Mouse (Mus musculus) adrenal gland, postnatal 10 days (tissue): ENCODE data around the gene Ccdc93. TPM values are rescaled to one million over a fixed set of nuclear protein-coding genes. Genes with fewer than 3 reads are reported as not detected.

Source experiments
- DNase-seq: peaks from one replicate; pipeline ENCODE4 v3.0.0; 2021; ENCODE audit warnings: mixed read lengths
- total RNA-seq, 2 experiments: library from RNA; stranded (reverse); gene quantifications; 2 replicates each; pipeline ENCODE4 v1.2.3; 2021

The Ccdc93 gene
- total RNA-seq, 2 experiments from 2014 or later: 16.5 to 19.4 TPM

GRCm38 (mm10) chr1:121447216-121447615 is 16.4 kb downstream of the Ccdc93 start:
- no peak for DNase-seq

DNA sequence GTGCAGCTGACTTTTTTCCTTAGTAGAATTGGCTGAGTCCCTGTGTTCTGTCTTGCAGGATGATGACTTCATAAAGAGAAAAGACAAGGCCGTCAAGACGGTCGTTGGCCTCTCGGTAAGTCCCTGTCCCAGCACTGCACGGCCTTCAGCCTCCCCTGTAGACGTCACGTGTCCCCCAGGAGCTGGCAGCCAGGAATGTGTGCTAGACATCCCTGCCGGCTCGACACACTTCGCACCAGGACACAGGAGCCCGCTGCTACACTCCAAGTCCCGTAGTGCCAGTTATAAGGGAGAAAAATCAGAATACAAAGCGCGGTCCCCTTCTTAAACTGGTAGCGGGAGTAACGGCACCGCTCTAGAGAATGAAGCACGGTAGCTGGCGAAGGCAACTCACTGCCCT is 17.3 kb downstream of the Ccdc93 start:
- peak; percentile 56 for DNase-seq

DNA sequence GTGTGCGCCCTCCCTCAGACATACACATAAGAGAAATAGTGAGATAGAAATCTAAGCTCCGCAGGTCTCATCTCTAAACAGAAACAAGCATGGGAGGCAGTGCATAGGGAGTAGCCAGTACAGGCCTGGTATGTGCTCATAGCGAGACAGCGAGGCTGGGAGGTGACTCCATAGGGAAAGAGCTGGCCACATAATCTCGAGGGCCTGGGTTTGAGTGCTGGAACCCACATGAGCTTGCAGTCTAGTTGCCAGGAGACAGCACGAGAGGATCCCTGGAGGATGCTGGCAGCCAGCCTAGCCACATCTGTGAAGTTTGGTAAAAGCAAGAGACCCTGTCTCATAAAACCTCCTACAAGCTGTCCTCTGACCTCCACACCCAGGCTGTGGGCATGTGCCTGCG is 20.2 kb downstream of the Ccdc93 start:
- DNase-seq: no peak

DNA sequence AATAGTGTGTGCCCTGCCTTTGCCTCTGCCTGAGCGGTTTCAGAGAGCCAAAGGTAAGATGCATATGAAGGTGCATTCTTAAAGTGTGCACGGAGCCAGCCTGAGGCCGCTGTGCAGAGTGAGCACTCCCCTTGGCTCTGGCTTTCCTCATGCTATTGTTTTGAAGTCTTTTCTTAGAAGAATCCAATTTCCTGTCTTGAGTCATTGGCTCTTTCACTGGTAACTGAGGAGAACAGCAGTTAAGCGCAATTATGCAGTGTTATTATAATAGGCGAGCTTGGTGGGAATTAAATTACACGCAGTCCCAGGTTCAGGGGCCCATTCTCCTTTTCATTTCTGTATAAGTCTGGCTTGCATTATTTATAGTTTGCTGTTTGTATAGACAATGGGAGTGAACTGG is 21.6 kb downstream of the Ccdc93 start:
- DNase-seq: no peak

- no peak for DNase-seq
These were observed 22.2 kb downstream of the Ccdc93 start for GRCm38 (mm10) chr1:121453053-121453452.

GRCm38 (mm10) chr1:121454951-121455350 is 24.1 kb downstream of the Ccdc93 start:
- DNase-seq: peak; percentile 42

DNA sequence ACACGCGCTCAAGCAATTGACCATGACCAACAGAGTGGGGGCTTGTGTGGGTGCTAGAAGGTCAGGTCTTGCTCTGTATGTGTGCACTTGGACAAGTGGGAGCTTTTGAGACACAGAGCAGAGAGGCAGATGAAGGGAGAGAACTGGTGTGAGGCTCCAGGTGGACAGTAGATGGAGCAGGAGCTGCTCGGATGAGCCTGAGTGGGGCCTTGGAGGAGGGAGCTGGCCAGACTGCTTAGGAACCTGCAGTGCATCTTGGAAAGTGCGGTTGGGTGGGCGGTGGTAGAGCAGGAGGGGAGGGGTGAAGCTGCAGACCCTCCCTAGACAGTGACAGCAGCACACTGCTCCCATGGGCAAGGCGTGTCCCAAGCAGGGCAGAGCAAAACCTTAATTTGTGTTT is 29.2 kb downstream of the Ccdc93 start:
- DNase-seq: no peak

DNA sequence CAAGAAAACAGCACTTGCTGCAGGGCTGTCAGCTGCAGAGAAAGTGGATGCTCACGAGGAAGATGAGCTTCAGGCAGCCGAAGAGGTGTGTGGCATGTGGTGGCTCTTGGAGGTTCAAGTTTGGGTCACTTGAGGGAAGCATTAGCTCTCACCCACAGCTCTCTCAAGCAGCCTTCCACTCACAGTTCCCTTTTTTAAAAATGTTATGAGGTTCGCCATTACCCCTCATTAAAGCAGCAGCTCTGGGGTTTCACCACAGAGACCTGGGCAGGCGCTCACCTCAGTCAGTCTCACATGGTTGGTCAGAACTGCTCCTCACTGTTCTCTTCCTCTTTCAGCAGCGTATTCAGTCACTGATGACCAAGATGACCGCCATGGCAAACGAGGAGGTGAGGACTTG is 31.0 kb downstream of the Ccdc93 start:
- no peak for DNase-seq

DNA sequence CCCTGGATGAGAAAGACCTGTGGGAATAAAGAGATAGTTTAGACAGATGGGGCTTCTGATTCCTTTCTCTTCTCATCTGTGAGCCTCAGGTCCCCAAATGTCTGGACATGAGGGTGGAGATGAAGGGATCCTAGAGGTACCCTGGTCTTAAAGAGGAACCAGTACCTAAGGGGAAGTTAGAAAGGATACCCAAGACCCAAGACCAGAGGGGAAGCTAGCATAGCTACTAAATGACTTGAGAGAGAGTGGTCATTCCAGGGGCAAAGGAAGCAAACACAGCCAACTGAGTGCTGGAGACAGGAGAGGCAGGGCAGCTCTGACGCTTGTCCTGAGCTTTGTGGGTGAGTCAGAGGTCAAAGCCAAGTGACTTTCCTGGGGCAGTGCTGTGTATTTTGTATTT is 31.8 kb downstream of the Ccdc93 start:
- DNase-seq: no peak

- no peak for DNase-seq
These were observed 33.0 kb downstream of the Ccdc93 start for GRCm38 (mm10) chr1:121463806-121464205.

DNA sequence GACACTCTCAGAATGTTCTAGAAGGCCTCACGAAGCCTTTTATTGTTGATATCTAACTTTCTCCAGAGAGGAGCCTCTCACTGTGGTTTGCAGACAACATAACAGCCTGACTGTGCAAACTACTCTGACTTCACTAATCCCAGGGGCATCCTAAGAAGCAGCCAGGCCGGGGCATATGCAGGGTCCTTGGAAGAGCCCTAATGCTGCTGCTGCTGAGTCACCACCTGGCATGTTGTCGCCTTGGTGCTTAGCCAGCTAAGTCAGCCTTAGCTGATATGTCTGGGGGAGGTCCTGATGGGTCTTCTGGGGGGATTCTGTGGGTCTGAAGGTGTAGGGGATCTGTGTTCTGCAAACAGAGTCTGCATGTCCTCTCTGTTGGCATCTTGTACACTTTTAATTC is 35.4 kb downstream of the Ccdc93 start:
- DNase-seq: peak; percentile 59

- DNase-seq: no peak
These were observed 37.4 kb downstream of the Ccdc93 start for GRCm38 (mm10) chr1:121468271-121468670.

- no peak for DNase-seq
These were observed 40.7 kb downstream of the Ccdc93 start for GRCm38 (mm10) chr1:121471503-121471902.

DNA sequence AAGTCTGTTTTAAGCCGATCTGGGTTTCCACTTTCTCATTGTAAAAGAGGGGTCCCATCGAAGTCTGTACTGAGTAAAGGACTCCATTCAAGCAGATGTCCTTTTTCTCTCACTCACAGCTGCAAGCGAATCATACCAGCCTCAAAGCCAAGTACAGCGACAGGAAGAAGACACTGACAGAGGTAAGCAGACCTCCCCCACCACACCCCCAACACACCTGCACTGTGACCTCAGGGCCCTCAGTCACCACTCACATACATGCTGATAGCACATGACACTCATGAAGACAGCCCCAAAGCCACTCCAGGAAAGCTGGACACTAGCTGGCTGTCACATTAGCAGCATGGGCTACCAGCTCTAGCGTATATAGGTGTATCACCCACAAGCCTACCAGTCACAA is 46.9 kb downstream of the Ccdc93 start:
- DNase-seq: no peak

DNA sequence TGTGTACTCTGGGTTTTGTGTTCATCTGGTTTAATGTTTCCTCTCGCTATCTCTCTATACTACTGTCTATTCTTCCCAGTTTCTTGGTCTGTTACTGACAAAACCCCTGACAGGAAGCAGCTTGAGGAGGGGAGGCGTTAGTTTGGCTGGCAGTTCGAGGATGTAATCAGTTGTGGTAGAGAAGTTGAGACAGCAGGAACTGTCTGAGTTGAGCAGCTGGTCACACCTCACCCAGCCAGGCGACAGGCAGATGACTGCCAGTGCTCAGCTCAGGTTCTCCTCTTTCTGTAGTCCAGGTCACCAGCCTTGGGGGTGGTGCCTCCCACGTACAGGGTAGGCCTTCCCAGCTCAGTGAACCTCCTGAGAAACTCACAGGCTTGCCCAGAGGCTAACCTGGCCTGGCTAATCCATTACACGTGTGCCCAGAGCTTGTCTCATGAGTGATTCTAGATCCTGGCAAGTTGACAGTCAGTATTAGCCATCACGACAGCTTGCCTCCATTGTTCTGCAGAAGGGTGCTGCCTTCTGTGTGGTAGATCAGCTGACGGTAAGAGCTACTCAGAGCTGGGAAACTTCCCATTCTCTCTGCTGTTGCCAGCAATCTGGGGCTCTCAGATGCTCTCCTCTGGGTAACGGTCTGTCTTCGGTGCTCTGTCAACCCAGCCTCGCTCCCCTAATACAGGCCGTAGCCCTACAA is 47.6 kb downstream of the Ccdc93 start:
- no peak for DNase-seq

DNA sequence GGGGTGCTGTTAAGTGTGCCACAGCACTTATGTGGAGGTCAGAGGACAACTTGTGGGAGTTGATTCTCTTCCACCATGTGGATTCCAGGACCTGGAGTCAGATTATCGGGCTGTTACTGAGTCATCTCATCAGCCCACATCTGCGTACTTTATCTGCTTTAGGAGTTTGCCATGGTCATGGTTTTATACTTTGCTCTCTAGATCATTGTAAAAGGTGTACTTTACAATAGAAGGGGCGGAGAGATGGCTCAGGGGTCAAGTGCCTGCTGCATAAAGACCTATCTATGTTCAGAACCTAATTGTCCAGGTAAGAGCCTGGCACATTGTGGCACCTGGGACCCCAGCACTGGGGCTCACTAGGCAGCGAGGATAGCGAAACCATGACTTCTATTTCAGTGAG is 48.6 kb downstream of the Ccdc93 start:
- no peak for DNase-seq

GRCm38 (mm10) chr1:121483091-121483490 is 52.2 kb downstream of the Ccdc93 start:
- peak; percentile 57 for DNase-seq

DNA sequence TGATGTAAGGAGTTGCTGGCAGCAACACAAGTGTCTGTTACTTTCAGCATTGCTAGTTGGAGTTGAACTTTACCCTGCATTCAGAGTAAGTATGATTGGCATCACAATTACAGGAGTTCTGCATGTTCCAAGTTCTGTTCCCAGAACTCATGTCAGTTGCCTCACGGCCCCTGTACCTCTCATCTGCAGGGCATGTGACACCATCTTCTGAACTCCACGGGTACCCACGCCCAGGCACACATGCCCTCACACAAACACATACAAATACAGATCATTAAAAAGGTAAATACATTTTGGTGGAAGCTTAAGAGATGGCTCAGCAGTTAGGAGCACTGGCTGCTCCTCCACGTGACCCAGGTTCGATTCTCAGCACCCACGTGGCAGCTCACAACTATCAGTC is 56.0 kb downstream of the Ccdc93 start:
- DNase-seq: no peak

- DNase-seq: peak; percentile 55
These were observed 59.4 kb downstream of the Ccdc93 start for GRCm38 (mm10) chr1:121490241-121490640.

DNA sequence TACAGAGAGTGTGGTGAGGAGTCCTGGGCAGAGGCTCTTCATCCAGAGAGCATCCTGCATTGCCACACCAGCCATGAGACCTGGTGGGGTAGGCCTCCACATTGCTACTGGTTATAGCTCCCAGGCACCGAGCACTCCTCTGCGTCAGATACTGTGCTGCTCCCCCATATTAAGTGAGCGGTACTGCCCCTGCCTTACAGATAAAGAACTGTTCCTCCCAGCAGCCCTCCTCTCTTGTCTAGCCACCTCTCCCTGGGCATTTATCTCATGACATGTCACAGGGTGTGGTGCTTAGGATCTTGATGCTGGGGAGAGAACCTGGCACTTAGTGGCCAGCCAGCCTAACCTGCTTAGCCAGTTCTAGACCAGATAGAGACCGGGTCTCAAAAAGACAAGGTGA is 66.2 kb downstream of the Ccdc93 start:
- no peak for DNase-seq

GRCm38 (mm10) chr1:121508729-121509128 is 77.9 kb downstream of the Ccdc93 start:
- DNase-seq: no peak

GRCm38 (mm10) chr1:121510420-121511140 is 79.7 kb downstream of the Ccdc93 start:
- no peak for DNase-seq

- no peak for DNase-seq
These were observed 80.3 kb downstream of the Ccdc93 start for GRCm38 (mm10) chr1:121511186-121511585.

GRCm38 (mm10) chr1:121511966-121512365 is 81.1 kb downstream of the Ccdc93 start:
- no peak for DNase-seq
